Mouse (Mus musculus) stomach, postnatal 0 days (tissue): ENCODE results near the gene Ipo4. TPM values are rescaled to one million over a fixed set of nuclear protein-coding genes. Genes with fewer than 3 reads are reported as not detected.
A peak's percentile ranks its signal among the peaks of the same experiment; 100 is the strongest.

ENCODE experiments used
- ATAC-seq: fragments of 200-750 bp; cut with Nextera tagmentation; 2 replicates; pipeline ENCODE4 v1.8.0; 2017; ENCODE audit not compliant: low FRiP score, low TSS enrichment
- DNase-seq: peaks from one replicate; pipeline ENCODE4 v3.0.0-alpha.2; 2016; ENCODE audit warnings: low spot score
- H3K27ac ChIP-seq: fragments of 300-500 bp; sonication (generic); replicated peaks from 2 replicates; pipeline ENCODE4 v1.5.1; 2014; ENCODE audit warnings: mild to moderate bottlenecking, control low read depth
- H3K27me3 ChIP-seq: fragments of 300-500 bp; sonication (generic); 2 replicates; pipeline ENCODE4 v1.6.1; 2014; ENCODE audit warnings: low read length; ENCODE audit not compliant: control insufficient read depth, insufficient read depth
- H3K36me3 ChIP-seq: fragments of 300-500 bp; sonication (generic); 2 replicates; pipeline ENCODE4 v1.6.1; 2014; ENCODE audit warnings: low read length, mixed read lengths; ENCODE audit not compliant: control insufficient read depth, insufficient read depth
- H3K4me1 ChIP-seq: fragments of 300-500 bp; sonication (generic); replicated peaks from 2 replicates; pipeline ENCODE4 v1.6.1; 2014; ENCODE audit warnings: antibody characterized with exemption; ENCODE audit not compliant: control insufficient read depth, insufficient read depth
- H3K4me2 ChIP-seq: fragments of 300-500 bp; sonication (generic); replicated peaks from 2 replicates; pipeline ENCODE4 v1.6.1; 2014; ENCODE audit warnings: low read depth, mild to moderate bottlenecking, control low read depth, moderate library complexity
- H3K4me3 ChIP-seq: fragments of 300-500 bp; sonication (generic); 2 replicates; pipeline ENCODE4 v1.5.1; 2014; ENCODE audit warnings: low read depth, low read length, control low read depth
- H3K9ac ChIP-seq: fragments of 300-500 bp; sonication (generic); 2 replicates; pipeline ENCODE4 v1.6.1; 2014; ENCODE audit warnings: mild to moderate bottlenecking, low read length, control low read depth, mixed read lengths
- H3K9me3 ChIP-seq: fragments of 300-500 bp; sonication (generic); 2 replicates; pipeline ENCODE4 v1.6.1; 2016; ENCODE audit warnings: low read length; ENCODE audit not compliant: control insufficient read depth
- CTCF ChIP-seq: IDR thresholded peaks from 2 replicates; pipeline ENCODE4 v1.5.1; 2016; ENCODE audit warnings: antibody characterized with exemption, low read depth, mild to moderate bottlenecking, moderate library complexity
- EP300 ChIP-seq: optimal IDR thresholded peaks from 2 replicates; pipeline ENCODE3; 2016; ENCODE audit warnings: antibody characterized with exemption
- WGBS: fragments of 180-500 bp; shearing (Covaris S2); extraction: QIAGEN DNeasy Blood & Tissue Kit; methylation state at CpG from one replicate; pipeline ENCODE4 v1.1.7; 2014; 5-methylcytosine and 5-hydroxymethylcytosine counted together
- polyA plus RNA-seq: library from polyadenylated mRNA; unstranded; fragments of >200 nt; fragmentation: Nextera tagmentation; extraction: Ambion mirVana; gene quantifications from 2 replicates; pipeline ENCODE4 v1.2.1, GENCODE M21; 2015

Ipo4 gene
- polyA plus RNA-seq, 1 experiment from 2014 or later: 28.8 TPM

DNA sequence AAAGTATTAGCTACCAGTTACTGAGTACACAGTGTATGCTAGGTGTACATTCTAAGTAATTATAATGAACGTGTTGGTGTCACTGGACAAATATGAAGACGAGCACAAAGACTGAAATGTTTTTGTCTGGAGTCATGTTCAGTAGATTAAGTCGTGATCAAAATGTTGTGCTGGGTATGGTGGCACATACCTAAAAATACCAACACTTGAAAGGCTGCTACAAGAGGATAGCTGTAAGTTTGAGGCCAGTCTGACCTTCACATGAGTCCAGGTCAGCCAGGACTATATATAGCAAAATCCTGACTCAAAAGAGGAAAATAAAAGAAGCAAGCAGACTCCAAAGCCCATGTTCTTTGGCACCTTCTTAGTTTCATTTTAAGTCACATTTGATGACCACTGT lies 21.2 kb upstream of the Ipo4 start:
- H3K9me3 ChIP-seq: no peaks in the 10 kb centered on the region
- no peak overlapping the region for H3K9ac ChIP-seq
- no peak overlapping the region for H3K4me3 ChIP-seq
- no peak overlapping the region for H3K4me2 ChIP-seq
- DNase-seq: no peak
- no peak overlapping the region for H3K27ac ChIP-seq
- no peaks in the 10 kb centered on the region; the same call in 1 of the 2 replicates for H3K36me3 ChIP-seq
- H3K27me3 ChIP-seq: no peaks in the 10 kb centered on the region
- H3K4me1 ChIP-seq: no peaks in the 10 kb centered on the region; the same call in 1 of the 2 replicates
- ATAC-seq: no peak
- no peak for TF ChIP-seq CTCF
- no peak for TF ChIP-seq EP300
- WGBS: 79% methylated on average over 3 of the region's 3 CpGs

DNA sequence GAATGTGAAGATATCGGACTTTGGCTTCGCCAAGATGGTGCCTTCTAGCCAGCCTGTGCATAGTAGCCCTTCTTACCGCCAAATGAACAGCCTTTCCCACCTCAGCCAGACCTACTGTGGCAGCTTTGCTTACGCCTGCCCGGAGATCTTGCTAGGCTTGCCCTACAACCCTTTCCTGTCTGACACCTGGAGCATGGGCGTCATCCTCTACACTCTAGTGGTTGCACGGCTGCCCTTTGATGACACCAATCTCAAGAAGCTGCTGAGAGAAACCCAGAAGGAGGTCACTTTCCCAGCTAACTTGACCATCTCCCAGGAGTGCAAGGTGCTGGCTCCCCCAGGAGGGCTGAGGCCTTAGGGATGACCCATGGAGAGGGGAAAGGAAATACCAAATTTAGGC lies 15.8 kb upstream of the Ipo4 start:
- no peak overlapping the region for H3K4me2 ChIP-seq
- no peaks in the 10 kb centered on the region for H3K27me3 ChIP-seq
- H3K4me3 ChIP-seq: no peak overlapping the region
- TF ChIP-seq CTCF (no peak), EP300 (no peak)
- 85% methylated on average over 7 of the region's 7 CpGs for WGBS
- no peaks in the 10 kb centered on the region for H3K4me1 ChIP-seq
- H3K9ac ChIP-seq: no peak overlapping the region
- ATAC-seq: no peak
- no peaks in the 10 kb centered on the region for H3K36me3 ChIP-seq
- H3K9me3 ChIP-seq: no peaks in the 10 kb centered on the region
- no peak for DNase-seq
- H3K27ac ChIP-seq: no peak overlapping the region

DNA sequence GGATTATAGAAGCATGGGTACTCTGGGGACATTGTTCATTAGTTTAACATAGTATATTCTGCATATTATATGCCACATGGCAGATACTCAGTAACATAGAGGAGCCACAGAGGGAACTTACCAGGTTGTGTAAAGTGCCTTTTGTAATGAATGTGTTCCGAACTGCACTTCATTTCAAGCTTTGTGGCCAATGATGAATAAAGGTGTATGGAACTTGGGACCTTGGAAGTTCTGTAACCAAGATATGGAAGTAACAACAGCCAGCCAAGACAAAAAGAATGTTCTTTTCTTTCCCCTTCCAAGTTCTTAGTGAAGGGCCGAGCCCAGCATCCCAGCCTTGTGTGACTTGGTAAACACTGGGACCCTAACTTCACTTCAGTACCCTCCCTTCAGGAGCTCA lies 14.1 kb upstream of the Ipo4 start, which contains the start of gene Tssk4:
Gene Tssk4 (plus strand): TSS at position 301 of the 400 bp plus-strand sequence.
- no peak within 1 kb of the TSS for H3K27ac ChIP-seq
- no peak within 1 kb of the TSS for H3K4me2 ChIP-seq
- no peaks in the 10 kb centered on the region for H3K36me3 ChIP-seq
- H3K9ac ChIP-seq: no peak within 1 kb of the TSS
- no peak within 1 kb of the TSS for H3K4me3 ChIP-seq
- WGBS: 96% methylated on average over 2 of the region's 2 CpGs
- no peaks in the 10 kb centered on the region for H3K9me3 ChIP-seq
- DNase-seq: no peak
- TF ChIP-seq CTCF (no peak), EP300 (no peak)
- H3K4me1 ChIP-seq: no peaks in the 10 kb centered on the region; the same call in 1 of the 2 replicates
- no peak for ATAC-seq
- H3K27me3 ChIP-seq: no peaks in the 10 kb centered on the region

DNA sequence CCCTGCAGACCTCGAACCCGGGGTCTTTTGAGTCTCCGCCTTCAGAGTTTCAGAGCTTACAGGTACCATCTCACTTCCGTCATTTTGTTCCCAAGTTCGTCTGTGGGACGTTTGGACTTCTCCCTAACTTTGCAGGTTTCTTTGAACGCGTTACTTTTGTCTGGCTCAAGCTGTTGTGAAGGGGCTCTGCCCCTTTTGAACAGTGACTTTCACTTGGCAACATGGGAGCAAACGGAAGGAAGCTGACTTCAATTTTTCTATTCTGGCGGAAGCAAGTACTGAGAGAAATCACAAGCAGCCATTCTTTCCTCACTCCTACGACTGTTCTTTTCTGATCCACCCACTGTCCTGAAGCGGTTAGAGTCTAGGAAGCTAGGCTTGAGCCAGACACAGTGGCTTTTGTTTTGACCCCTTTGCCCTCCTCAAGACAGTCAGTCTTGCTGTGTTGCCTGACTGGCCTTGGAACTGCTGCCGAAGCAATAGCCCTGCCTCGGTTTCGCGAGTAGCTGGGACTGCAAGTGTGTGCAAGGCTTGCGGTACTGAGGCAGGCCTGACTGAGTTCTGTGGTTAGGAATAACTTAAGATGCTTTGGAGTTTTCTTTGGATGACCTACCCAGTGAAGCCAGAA lies 8.6 kb upstream of the Ipo4 start:
- TF ChIP-seq CTCF (no peak), EP300 (no peak)
- ATAC-seq: no peak
- Histone ChIP-seq H3K4me2 (peak overlapping the region; percentile 78), H3K9me3 (no peaks in the 10 kb centered on the region), H3K27me3 (no peaks in the 10 kb centered on the region), H3K36me3 (peaks cover 6% of the 10 kb centered on the region), H3K9ac (peak overlapping the region; percentile 94), H3K4me1 (no peaks in the 10 kb centered on the region; the same call in none of the 2 replicates), H3K4me3 (peak overlapping the region; percentile 88), H3K27ac (peak overlapping the region; percentile 96)
- DNase-seq: peak; percentile 25
- 17% methylated on average over 17 of the region's 17 CpGs for WGBS

DNA sequence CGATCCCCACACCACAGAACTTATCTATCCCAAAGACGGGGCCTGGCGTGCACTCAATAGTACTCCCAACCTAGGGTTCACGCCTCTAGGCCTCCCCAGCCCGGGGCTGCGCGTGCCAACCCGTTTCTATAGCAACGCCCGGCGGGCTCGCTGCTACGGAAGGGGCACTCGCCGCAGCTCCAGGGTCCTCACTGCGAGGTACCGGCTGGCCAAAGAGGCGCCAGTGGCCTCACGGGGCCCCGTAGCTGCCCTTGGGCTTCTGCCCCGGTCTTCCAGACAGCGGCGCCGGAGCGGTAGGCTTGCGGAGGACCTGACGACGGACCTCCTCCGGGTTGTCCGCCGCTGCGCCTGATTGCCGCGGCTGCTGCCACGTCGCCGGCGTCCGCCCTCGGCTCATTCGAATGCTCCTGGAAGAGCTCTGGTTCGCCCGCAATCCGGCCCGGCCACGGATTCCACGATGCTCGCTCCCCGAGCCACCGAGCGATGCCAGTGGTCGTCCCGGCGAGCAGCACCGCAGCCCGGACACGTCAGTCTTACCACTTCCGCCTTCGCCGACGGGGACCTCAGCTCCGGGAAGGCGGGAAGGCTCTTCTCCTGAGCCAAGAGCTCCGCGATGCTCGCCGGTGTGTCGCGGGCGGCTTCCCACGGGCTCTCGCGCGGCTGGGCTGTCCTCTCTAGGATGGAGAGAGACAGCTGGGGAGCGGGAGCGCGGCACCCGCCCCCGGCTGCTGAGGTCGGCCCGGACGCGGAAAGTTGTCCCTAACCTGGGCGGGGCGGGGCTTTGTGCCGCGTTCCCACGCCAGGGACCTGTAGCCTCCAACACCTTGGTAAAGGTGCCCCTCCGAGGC lies 7.5 kb upstream of the Ipo4 start, which contains the start of gene Tm9sf1:
Gene Tm9sf1 (minus strand): TSS at position 747 of the 848 bp plus-strand sequence.
- Histone ChIP-seq H3K36me3 (peaks cover 10% of the 10 kb centered on the region), H3K4me2 (peak within 1 kb of the TSS; percentile 78), H3K4me1 (no peaks in the 10 kb centered on the region; the same call in none of the 2 replicates), H3K4me3 (peak within 1 kb of the TSS; percentile 88), H3K27ac (peak within 1 kb of the TSS; percentile 96), H3K9ac (peak within 1 kb of the TSS; percentile 94), H3K9me3 (no peaks in the 10 kb centered on the region), H3K27me3 (no peaks in the 10 kb centered on the region)
- TF ChIP-seq CTCF (peak; percentile 25; the same call in 1 of the 2 replicates), EP300 (peak; percentile 95)
- WGBS: under 1% methylated on average over 85 of the region's 89 CpGs
- ATAC-seq (peak; percentile 88), DNase-seq (peak; percentile 89)

DNA sequence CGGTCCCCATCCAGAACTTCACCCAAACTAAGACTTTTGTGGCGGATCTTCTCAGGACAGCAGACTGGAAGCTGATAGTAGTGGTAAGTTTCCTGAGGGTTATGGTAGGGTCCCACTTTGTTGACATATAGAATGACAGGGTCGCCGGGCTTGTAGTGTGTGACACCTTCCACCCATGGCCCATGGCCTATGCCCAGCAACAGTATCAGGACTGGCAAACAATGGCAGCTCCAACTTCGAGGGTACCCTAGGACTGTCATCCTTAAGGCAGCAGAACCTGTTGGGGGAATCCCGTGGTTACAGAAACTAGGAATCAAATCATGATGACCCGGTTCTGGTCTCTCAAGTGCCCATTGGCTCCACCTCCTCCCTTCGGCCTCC lies 6.9 kb upstream of the Ipo4 start:
- Histone ChIP-seq H3K9ac (peak overlapping the region; percentile 94), H3K36me3 (peaks cover 10% of the 10 kb centered on the region), H3K4me2 (peak overlapping the region; percentile 78), H3K9me3 (no peaks in the 10 kb centered on the region), H3K27me3 (no peaks in the 10 kb centered on the region), H3K27ac (peak overlapping the region; percentile 96), H3K4me1 (no peaks in the 10 kb centered on the region; the same call in none of the 2 replicates), H3K4me3 (peak overlapping the region; percentile 88)
- 20% methylated on average over 8 of the region's 8 CpGs for WGBS
- ATAC-seq (peak; percentile 31), DNase-seq (no peak)
- TF ChIP-seq CTCF (no peak), EP300 (no peak)
